Mouse (Mus musculus): ENCODE results near the gene Ttc27. TPM values are rescaled to one million over a fixed set of nuclear protein-coding genes. Genes with fewer than 3 reads are reported as not detected.

The Ttc27 gene
- polyA plus RNA-seq, 1 experiment from 2014 or later = 29.1 TPM

DNA sequence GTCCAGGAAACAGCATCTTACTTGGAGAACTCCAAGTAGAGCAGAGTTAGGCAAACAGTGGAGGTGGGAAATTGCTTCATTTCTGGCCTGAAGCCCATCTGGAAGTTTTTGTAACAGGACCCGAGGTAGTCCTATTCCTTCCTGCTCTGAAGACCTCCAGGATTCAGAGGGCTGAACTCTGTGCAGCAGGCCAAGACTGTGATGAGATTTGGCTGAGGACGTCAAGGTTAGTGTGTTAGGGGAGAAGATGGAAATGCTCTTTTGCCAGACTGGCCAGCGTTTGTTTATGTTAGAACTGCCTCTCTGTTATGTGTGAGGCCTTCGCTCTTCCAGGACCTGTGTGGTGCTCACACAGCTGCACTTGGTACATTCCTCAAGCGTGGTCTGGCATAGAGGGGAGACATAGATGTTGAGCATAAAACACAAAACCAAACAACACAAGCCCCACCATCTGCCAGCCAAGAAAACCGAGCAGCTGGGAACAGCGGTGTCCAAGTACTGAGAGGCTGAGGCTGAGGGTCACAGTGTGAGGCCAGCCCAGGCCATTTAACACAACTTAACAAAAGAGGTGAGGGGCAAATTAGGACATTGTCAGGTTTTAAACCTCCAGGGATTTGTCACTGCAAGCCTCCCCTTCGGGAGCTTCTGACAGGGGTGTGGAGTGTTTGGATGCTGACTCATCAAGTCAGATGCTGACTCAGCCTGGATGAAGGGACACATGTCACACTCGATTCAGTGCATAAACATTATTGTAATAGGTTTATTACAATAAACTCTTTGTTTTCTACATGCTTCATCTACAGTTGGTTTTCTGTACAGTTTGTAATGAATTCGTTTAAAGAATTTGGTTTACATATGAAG is 128.7 kb downstream of the Ttc27 start:
- H3K9me3 ChIP-seq = no peaks in the 10 kb centered on the region
- 60% methylated on average over 10 of the region's 10 CpGs for WGBS
- DNase-seq (ENCODE audit: low spot score) = no peak
- no peaks in the 10 kb centered on the region for H3K27me3 ChIP-seq (replicated peaks; ENCODE audit: low read depth, poor library complexity, severe bottlenecking)
- peak overlapping the region; percentile 35 for H3K27ac ChIP-seq (replicated peaks)
- peaks cover 9% of the 10 kb centered on the region for H3K4me1 ChIP-seq
- H3K4me3 ChIP-seq = no peak overlapping the region
- H3K36me3 ChIP-seq (replicated peaks) = no peaks in the 10 kb centered on the region

- Histone ChIP-seq H3K4me1 (peaks cover 9% of the 10 kb centered on the region), H3K27me3 (replicated peaks; ENCODE audit: low read depth, poor library complexity, severe bottlenecking) (no peaks in the 10 kb centered on the region), H3K9me3 (no peaks in the 10 kb centered on the region), H3K27ac (replicated peaks) (no peak overlapping the region), H3K4me3 (no peak overlapping the region), H3K36me3 (replicated peaks) (no peaks in the 10 kb centered on the region)
- WGBS = 95% methylated on average over 3 of the region's 3 CpGs
- DNase-seq (ENCODE audit: low spot score) = no peak
Measured at GRCm38 (mm10) chr17:74850216-74850615, 132.7 kb downstream of the Ttc27 start.

GRCm38 (mm10) chr17:74859298-74859697 is 141.8 kb downstream of the Ttc27 start:
- WGBS = 84% methylated on average over 2 of the region's 2 CpGs

GRCm38 (mm10) chr17:74860180-74860993 is 142.9 kb downstream of the Ttc27 start:
- 0 out of 2 replicates have a peak, but pooled peaks cover 13% of the 10 kb centered on the region for H3K36me3 ChIP-seq (replicated peaks)
- peaks cover 24% of the 10 kb centered on the region for H3K4me1 ChIP-seq
- H3K27me3 ChIP-seq (replicated peaks; ENCODE audit: low read depth, poor library complexity, severe bottlenecking) = no peaks in the 10 kb centered on the region
- H3K4me3 ChIP-seq = no peak overlapping the region
- peak overlapping the region; percentile 16; the same call in 1 of the 2 replicates for H3K27ac ChIP-seq (replicated peaks)
- H3K9me3 ChIP-seq = no peaks in the 10 kb centered on the region
- WGBS = 62% methylated on average over 17 of the region's 17 CpGs
- DNase-seq (ENCODE audit: low spot score) = no peak

More at GRCm38 (mm10) chr17:74859298-74859697, 141.8 kb downstream of the Ttc27 start:
- Histone ChIP-seq H3K4me3 (no peak overlapping the region), H3K27ac (replicated peaks) (no peak overlapping the region), H3K27me3 (replicated peaks; ENCODE audit: low read depth, poor library complexity, severe bottlenecking) (no peaks in the 10 kb centered on the region), H3K36me3 (replicated peaks) (0 out of 2 replicates have a peak, but pooled peaks cover 13% of the 10 kb centered on the region), H3K9me3 (no peaks in the 10 kb centered on the region), H3K4me1 (peaks cover 24% of the 10 kb centered on the region)
- DNase-seq (ENCODE audit: low spot score) = no peak

DNA sequence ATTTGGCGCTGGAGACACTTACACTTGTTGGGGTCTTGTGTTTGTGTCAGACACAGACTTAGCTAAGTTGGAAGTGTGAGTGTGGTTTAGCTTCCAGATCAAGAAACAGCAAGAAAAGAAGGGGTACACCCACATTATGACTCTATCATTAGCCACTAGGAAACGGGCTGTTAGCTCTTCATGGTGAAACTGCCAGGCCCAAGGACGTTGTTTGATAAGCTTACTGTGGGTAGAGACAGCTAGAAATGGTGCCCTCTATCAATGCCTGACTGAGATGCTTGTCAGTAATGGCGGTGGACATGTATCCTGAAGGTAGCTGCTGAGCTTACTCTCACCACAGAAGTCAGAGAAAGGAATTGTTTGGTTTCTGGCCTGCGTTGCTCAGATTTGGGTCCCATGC is 146.3 kb downstream of the Ttc27 start:
- Histone ChIP-seq H3K27me3 (replicated peaks; ENCODE audit: low read depth, poor library complexity, severe bottlenecking) (no peaks in the 10 kb centered on the region), H3K4me1 (peaks cover 53% of the 10 kb centered on the region), H3K36me3 (replicated peaks) (0 out of 2 replicates have a peak, but pooled peaks cover 10% of the 10 kb centered on the region), H3K27ac (replicated peaks) (no peak overlapping the region), H3K9me3 (no peaks in the 10 kb centered on the region), H3K4me3 (no peak overlapping the region)
- 88% methylated on average over 5 of the region's 5 CpGs for WGBS
- no peak for DNase-seq (ENCODE audit: low spot score)

- no peaks in the 10 kb centered on the region for H3K27me3 ChIP-seq (replicated peaks; ENCODE audit: low read depth, poor library complexity, severe bottlenecking)
- H3K36me3 ChIP-seq (replicated peaks) = 0 out of 2 replicates have a peak, but pooled peaks cover 10% of the 10 kb centered on the region
- peaks cover 54% of the 10 kb centered on the region for H3K4me1 ChIP-seq
- no peak overlapping the region for H3K4me3 ChIP-seq
- no peaks in the 10 kb centered on the region for H3K9me3 ChIP-seq
- DNase-seq (ENCODE audit: low spot score) = no peak
- H3K27ac ChIP-seq (replicated peaks) = no peak overlapping the region
- 93% methylated on average over 10 of the region's 10 CpGs for WGBS
Measured at GRCm38 (mm10) chr17:74864790-74865548, 147.4 kb downstream of the Ttc27 start.

GRCm38 (mm10) chr17:74865694-74866564 is 148.4 kb downstream of the Ttc27 start:
- Histone ChIP-seq H3K27me3 (replicated peaks; ENCODE audit: low read depth, poor library complexity, severe bottlenecking) (no peaks in the 10 kb centered on the region), H3K36me3 (replicated peaks) (0 out of 2 replicates have a peak, but pooled peaks cover 10% of the 10 kb centered on the region), H3K27ac (replicated peaks) (peak overlapping the region; percentile 42; the same call in 1 of the 2 replicates), H3K4me1 (peaks cover 54% of the 10 kb centered on the region), H3K9me3 (no peaks in the 10 kb centered on the region), H3K4me3 (no peak overlapping the region)
- whole genome bisulfite sequencing = 88% methylated on average over 16 of the region's 16 CpGs
- DNase-seq (ENCODE audit: low spot score) = no peak

DNA sequence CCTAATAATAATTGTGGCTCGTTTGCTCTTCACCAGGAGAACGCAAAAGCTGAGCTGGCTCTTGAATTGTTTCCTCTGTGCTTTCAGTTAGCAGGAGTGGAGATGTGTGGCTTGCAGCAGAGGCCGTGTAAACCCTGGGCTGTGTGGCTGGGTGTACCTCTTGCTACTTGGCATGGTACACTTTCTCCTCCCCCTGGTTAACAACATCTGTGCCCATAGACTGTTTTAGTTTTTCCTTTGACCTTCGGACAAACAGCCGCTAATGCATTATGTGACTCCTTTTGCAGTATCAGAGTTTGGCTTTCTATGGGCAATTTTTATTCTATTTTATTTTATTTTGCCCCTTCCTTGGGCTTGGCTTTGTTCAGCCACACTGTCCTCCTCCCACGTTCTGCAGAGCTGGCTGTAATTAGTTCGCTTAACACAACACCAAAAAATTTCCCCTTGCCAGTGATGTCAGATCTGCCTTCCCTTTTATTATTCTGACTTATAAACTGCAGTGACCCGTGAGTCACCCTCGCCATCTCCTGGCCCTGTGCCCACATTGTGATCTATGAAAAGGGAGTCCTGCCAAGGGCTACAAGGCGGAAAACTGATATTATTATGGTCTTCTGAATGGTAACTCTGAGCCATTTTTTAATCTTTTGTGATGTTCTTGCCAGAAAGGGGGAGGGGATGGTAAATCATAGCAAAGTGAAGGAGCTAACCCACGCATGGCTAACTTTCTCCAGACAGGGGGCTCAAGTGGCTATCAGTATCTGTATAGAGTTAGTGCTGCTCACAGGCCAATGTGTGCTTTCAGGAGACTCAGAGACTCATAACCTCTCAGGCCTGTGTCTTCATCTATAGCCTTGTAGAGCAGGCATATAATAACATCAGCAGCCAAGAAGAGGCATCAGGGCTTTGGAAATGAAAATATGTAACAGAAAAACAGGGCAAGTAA is 149.3 kb downstream of the Ttc27 start:
- H3K4me1 ChIP-seq = peaks cover 55% of the 10 kb centered on the region
- 65% methylated on average over 11 of the region's 11 CpGs for WGBS
- H3K27ac ChIP-seq (replicated peaks) = peak overlapping the region; percentile 42
- H3K27me3 ChIP-seq (replicated peaks; ENCODE audit: low read depth, poor library complexity, severe bottlenecking) = no peaks in the 10 kb centered on the region
- H3K9me3 ChIP-seq = no peaks in the 10 kb centered on the region
- no peak for DNase-seq (ENCODE audit: low spot score)
- H3K36me3 ChIP-seq (replicated peaks) = 0 out of 2 replicates have a peak, but pooled peaks cover 10% of the 10 kb centered on the region
- no peak overlapping the region for H3K4me3 ChIP-seq

GRCm38 (mm10) chr17:74868185-74868907 is 150.8 kb downstream of the Ttc27 start:
- Histone ChIP-seq H3K4me1 (peaks cover 53% of the 10 kb centered on the region), H3K27me3 (replicated peaks; ENCODE audit: low read depth, poor library complexity, severe bottlenecking) (no peaks in the 10 kb centered on the region), H3K27ac (replicated peaks) (no peak overlapping the region), H3K36me3 (replicated peaks) (no peaks in the 10 kb centered on the region), H3K9me3 (no peaks in the 10 kb centered on the region), H3K4me3 (no peak overlapping the region)
- 80% methylated on average over 12 of the region's 12 CpGs for WGBS
- DNase-seq (ENCODE audit: low spot score) = no peak

- H3K27ac ChIP-seq (replicated peaks) = 0 out of 2 replicates have a peak overlapping the region, but pooled peaks have one; percentile 2
- no peak for DNase-seq (ENCODE audit: low spot score)
- H3K4me3 ChIP-seq = no peak overlapping the region
- peaks cover 53% of the 10 kb centered on the region for H3K4me1 ChIP-seq
- WGBS = 82% methylated on average over 8 of the region's 8 CpGs
- no peaks in the 10 kb centered on the region for H3K27me3 ChIP-seq (replicated peaks; ENCODE audit: low read depth, poor library complexity, severe bottlenecking)
- H3K9me3 ChIP-seq = no peaks in the 10 kb centered on the region
- no peaks in the 10 kb centered on the region for H3K36me3 ChIP-seq (replicated peaks)
Measured at GRCm38 (mm10) chr17:74869556-74869955, 152.0 kb downstream of the Ttc27 start.
